Mouse (Mus musculus): Measurements from ENCODE around the gene Ube2v1.

Gene Ube2v1

DNA sequence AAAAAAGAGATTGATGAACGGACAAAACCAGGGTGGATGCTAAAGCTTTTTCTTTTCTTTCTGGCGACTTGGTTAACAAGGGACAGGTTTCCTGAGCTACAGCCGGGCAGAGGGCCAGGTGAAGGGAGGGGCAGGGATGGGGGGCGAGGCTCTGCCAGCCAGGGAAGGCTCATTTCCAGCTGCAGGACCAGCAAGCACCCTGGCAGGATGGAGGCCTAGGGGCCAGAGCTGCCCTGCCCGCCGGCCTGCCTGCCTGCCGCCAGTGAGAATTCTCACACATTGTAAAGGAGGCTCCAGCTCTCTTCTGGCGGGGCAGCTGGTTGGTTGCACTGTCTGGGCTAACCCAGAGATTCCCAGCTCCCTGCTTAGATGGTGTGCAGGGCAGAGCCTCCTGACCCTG lies 69.8 kb downstream of the Ube2v1 start:
- no peak for DNase-seq (ENCODE audit: low read depth, low spot score)

GRCm38 (mm10) chr2:167559413-167559812 lies 72.5 kb downstream of the Ube2v1 start:
- DNase-seq (ENCODE audit: low read depth, low spot score), result no peak
